Mouse (Mus musculus) erythroblast, adult 5-6 weeks (primary cell): ENCODE results near the gene Spock1. TPM values are rescaled to one million over a fixed set of nuclear protein-coding genes. Genes with fewer than 3 reads are reported as not detected.

Source experiments
- ATAC-seq: replicated peaks from 2 replicates; pipeline ENCODE4 v1.8.0; 2016; ENCODE audit warnings: moderate number of reproducible peaks, mild to moderate bottlenecking, moderate TSS enrichment, inconsistent platforms; ENCODE audit not compliant: poor library complexity, low FRiP score, severe bottlenecking
- total RNA-seq, 2 experiments: library from RNA; stranded (forward) in 1 of 2; stranded (reverse) in 1 of 2; fragments of 150-400 nt in 1 of 2; fragments of 200-764, 138-1000 nt in 1 of 2; gene quantifications; 2 replicates each; pipeline versions ENCODE4 v1.2.3 to v1.2.4; 2015 to 2017; ENCODE audit warnings: low replicate concordance in 2 of 2

Gene Spock1
- total RNA-seq, 2 experiments from 2014 or later, result not detected

DNA sequence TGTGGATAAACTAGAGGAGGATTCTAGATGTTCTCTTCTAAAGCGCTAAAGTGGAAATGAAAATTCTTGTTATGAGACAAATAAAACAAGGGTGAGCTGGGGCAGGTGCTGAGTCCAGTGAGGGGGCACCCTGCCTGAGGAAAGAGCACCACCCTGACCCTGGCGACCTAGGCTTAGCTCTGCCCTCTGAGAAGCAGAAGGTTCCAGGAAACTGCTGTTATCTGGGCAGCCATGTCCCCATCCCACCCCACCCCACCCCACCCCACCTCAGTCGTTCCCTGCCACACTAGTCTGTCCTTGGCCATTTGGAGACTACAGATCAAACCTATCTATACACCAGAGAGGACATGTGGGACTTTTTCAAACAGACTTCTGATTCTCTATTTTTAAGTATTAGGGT, 235.4 kb downstream of the Spock1 start:
- ATAC-seq, result no peak

DNA sequence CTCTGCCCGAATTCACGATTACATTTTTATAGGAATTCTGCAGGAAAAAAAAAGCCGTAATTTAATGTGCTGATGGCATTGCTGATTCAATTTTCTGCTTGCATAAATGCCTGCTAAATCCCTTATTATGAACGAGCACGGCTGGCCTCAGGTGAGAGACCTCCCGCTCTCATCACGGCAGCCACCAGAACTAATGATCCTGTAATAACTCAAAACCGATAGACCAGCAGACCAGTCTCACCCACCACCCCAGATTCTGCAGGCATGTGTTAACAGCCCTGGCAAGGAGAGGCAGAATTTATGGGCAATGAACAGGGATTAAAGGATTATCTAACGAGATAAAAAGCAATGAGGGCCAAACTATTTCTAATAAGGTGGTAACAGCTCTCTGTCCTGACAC, 236.2 kb downstream of the Spock1 start:
- ATAC-seq, result no peak

- ATAC-seq, result no peak
These were observed 236.8 kb downstream of the Spock1 start for GRCm38 (mm10) chr13:57671322-57671721.

- ATAC-seq, result no peak
These were observed 240.5 kb downstream of the Spock1 start for GRCm38 (mm10) chr13:57667621-57668020.

DNA sequence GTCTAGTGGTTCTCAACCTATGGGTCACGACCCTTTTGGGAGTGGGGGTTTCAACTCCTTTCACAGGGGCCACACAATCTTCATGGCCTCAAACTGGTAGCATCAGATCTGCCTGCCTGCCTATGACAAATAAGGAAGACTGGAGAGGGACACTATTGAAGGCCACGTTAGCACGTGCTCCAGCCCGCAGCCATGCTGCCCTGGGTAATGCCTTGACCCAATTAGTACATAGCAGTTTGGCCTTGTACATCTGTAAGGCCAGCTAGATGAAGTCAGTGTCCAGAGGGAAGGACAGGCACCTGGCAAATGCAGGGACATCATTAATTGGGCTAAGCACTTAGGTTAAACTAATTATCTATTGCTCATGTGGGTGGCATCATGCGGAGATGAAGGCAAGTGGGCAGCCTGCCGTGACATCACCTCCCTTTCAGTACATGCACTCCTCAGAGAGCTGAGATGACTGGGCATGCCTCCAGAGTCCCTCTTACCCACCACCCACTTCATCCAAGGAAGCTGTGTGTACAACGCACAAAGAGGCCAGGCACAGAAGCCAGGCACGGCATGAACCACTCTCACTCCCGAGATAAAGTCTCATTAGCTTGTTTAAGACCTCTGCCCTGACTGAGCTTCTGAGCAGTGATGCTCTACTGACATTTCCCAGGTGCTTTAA, 241.8 kb downstream of the Spock1 start:
- no peak for ATAC-seq

- ATAC-seq, result no peak
These were observed 245.6 kb downstream of the Spock1 start for GRCm38 (mm10) chr13:57662554-57662953.

- ATAC-seq, result no peak
These were observed 247.6 kb downstream of the Spock1 start for GRCm38 (mm10) chr13:57660523-57660922.

DNA sequence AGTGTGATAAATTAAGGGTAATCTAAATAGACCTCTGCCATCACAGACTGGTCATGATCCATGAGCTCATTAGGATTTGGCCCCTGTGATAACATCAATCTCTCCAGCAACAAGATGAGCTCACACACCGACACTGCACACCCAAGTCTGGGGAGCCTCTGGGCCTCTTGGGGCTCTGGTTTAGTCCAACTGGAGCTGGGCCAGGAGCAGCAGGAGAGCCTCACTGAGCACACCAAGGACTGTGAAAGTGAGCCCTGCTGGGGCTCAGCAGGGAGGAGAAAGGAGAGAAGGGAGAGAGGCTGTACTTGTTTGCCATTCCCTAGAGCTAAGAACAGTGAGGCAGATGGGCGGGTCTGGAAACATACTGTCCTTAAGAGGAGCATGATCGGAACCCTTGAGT, 248.3 kb downstream of the Spock1 start:
- no peak for ATAC-seq

DNA sequence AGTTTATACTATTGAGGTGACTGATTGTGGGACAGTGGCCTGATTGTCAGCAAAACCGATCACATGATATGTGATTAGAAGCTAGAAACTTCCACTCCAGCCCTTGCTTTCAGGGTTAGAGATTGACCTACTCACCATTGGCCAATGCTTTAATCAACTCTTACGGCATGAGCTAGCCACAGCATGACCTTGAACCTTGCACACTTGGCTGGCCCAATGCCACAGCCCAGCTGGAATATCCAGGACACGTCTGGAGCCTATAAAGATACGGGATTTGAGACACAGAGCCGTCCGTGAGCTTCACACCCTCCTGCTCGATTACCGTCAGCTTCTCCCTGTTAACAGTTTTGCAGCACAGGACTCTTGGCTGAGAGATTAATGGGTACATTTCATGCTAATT, 251.5 kb downstream of the Spock1 start:
- no peak for ATAC-seq

- ATAC-seq, result no peak
These were observed 253.8 kb downstream of the Spock1 start for GRCm38 (mm10) chr13:57654362-57654761.

DNA sequence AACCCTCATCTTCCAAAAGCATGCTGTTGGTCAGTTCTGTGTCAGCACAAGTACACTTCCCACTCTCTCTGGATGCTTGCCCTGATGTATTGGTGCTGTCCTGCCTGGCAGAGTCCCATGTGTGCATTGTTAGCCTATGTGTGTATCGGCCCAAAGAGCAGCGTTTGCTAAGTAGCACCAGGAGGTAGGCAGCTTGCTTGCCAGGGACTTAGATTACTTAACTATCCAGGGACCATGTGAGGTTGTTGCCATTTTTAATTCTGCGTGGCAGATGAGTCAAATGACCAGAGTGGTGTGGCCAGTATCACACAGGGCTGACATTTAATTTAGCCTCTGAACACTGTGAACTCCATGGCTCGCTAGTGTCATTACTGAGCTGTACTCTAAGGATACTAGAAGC, 256.9 kb downstream of the Spock1 start:
- no peak for ATAC-seq

- ATAC-seq, result no peak
These were observed 259.3 kb downstream of the Spock1 start for GRCm38 (mm10) chr13:57648784-57649183.

- no peak for ATAC-seq
These were observed 260.7 kb downstream of the Spock1 start for GRCm38 (mm10) chr13:57647456-57647855.

- ATAC-seq, result no peak
These were observed 265.1 kb downstream of the Spock1 start for GRCm38 (mm10) chr13:57643036-57643435.

DNA sequence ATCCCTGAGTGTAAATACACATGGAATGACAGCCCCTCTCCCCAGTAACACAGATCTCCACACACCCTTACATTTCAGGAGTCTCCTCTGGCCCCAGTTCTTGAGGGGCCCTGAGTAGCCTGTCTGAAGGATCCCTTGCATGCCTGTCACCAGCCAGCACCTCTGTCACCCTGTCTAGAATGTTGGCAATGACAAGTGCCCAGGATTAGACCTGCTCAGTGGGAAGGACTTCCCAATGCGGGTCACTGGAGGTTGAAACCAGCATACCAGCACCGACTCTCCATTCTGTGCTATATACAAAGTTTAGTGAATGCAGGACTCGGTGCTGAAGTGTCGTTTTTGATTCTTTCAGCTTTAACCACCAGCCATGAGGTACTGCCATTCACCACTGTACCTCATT, 266.5 kb downstream of the Spock1 start:
- no peak for ATAC-seq

DNA sequence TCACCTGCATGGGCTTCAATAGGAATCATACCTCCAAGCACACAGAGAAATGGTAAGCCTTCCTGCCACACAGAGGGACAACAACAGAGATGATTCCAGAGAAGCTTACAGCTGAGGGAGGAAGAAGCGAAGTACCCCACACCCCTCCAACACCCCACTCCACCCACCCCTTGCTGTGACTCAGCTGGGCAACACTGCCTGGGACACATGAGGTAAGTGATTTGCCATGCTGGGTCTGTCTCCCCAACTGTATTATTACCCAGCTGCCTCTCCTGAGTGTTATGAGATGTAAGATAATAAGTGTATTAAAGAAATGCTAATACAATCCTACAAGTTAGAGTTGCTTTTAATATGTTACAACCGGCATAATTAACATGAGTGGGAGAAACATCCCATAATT, 267.2 kb downstream of the Spock1 start:
- no peak for ATAC-seq

- no peak for ATAC-seq
These were observed 269.3 kb downstream of the Spock1 start for GRCm38 (mm10) chr13:57638820-57639219.

DNA sequence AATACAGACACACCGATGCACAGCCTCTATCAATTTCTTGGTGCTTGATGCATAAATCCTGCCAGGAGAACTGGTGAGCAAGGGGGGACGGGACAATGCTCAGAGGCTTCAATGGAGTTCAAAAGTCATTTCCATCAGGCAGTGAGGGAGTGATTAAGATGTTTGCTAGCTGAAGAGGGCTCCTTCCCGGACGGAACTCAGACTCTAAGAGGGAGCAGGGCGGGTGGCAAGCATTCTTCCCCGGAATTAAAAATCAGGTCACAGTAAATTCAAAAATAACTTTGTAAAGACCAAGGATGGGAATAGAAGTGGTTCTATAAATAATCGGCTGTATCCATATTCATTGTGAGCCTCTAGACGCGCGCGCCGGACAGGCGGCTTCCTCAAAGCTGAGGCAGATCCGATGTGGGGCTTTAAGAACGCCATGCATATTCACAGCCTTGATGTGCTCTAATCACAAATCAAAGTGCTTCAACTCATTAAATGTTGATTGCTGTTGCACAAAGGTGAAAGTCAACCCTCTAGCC, 270.5 kb downstream of the Spock1 start:
- ATAC-seq, result no peak

DNA sequence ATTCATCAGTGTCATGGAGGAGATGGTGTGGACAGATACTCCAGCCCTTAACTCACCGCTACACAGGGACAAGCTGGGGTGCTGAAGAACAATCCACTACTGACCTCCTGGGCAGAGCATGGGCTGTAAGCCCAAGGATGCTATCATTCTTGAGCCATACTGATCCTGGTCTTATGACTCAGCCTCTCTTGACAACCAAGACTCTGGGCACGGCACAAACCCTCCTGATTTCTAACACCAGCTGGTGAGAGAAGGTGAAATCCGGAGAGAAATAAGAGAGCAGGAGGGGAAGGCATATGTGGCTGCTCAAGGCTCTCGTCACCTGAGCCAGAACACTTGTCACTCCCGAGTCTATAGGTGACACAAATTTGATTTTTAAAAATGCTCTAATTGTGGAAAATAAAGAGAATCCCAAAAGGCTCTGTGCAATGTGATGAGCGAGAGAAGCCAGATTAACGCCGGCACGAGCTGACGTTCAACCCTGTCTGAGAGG, 271.0 kb downstream of the Spock1 start:
- ATAC-seq, result no peak

DNA sequence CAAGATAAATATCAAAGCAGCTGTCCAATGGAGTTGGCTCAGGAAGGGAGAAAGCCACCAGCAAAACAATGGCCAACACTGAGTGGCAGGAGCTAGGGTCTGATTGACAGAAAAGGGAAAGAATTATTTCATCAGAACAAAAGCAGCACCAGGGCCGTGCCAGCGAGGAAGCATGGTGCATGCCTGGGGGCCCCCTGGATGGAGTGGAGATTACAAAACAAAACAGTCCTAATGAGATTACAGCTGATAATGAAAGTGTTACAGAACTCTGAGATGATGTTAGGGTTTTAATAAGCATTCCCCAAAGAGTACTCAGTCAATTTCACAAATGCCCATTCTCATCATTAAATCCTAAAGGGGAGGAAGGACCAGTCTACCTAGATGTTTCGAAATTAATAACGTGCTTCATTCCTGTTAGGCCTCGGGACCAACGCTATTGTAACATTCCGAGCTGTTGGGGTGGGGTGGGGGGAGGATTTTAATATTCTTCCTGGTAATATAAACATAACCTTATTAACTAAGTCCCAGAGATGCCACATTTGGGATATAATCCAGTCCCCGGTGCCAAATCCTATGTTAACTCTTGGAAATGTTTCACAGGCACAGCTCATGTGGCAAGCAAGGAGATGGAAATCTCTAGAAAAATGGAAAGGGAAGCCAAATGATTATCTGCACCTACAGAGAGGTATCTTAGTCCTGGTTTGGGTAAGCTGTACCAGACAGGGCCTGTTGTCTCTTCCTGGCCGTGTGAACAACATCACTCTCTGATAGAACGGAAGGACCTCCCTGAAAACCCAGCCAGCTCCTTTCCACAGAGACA, 271.7 kb downstream of the Spock1 start:
- ATAC-seq, result no peak

- no peak for ATAC-seq
These were observed 277.6 kb downstream of the Spock1 start for GRCm38 (mm10) chr13:57630532-57630931.
